Mouse (Mus musculus) Patski (cell line): Measurements from ENCODE around the gene Cgnl1. TPM values are rescaled to one million over a fixed set of nuclear protein-coding genes. Genes with fewer than 3 reads are reported as not detected.

Source experiments
- ATAC-seq: fragments of 100-300 bp; one replicate; pipeline ENCODE4 v1.8.0; 2021
- CTCF ChIA-PET: fragments of 350-600 bp; sonication (Branson Sonifier 250); formaldehyde crosslinking; loops from one replicate; lab custom pipeline; 2022; ENCODE audit warnings: inconsistent platforms; lab: Charles Lee
- POLR2A ChIA-PET: fragments of 350-600 bp; sonication (Branson Sonifier 250); formaldehyde crosslinking; loops from one replicate; lab custom pipeline; 2022; ENCODE audit warnings: antibody characterized with exemption, inconsistent platforms; lab: Charles Lee
- DNase-seq: peaks from one replicate; pipeline ENCODE4 v3.0.0-alpha.2; 2011; ENCODE audit warnings: low read depth, low spot score
- H3K27me3 ChIP-seq: fragments of 371-371 bp; one replicate; pipeline ENCODE4 v1.5.1; 2021
- CTCF ChIP-seq: fragments of 100-300 bp; IDR thresholded peaks from one replicate; pipeline ENCODE4 v1.5.1; 2021
- in situ Hi-C: fragments of 300-500 bp; cut with MboI; formaldehyde crosslinking; loops from 3 replicates; pipeline ENCODE4 v1.11.1; 2018; ENCODE audit warnings: low pct_unique_long_range_greater_than_20kb, mixed read lengths
- polyA plus RNA-seq: library from polyadenylated mRNA; unstranded; gene quantifications from one replicate; pipeline ENCODE4 v1.2.3, GENCODE M21; 2021

Gene Cgnl1
- polyA plus RNA-seq, 1 experiment from 2014 or later, result 114 TPM

DNA sequence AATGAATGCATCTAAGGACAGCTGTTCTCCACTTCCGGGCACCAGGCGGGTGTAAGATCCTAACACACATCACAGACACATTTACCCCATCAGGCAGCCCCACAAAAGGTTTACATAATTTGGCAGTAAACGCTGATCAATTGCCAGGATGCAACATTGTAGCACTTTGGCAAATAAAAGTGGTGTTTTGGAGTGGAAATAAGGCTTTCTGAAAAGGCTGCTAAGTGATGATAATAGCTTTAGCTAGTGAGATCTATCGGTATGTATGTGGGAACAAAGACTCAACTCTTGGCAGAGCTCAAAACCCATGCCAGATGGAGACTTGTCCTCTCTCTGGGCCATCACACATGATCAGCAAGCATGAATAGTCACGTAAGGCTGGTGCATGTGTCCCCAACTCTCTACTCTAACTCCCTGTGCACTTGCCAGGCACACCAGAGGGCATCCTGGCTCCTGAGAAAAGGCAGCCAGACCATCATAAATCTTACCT, 42.5 kb downstream of the Cgnl1 start:
- in situ Hi-C loops, result no loop called here
- no peak for DNase-seq
- no peak for TF ChIP-seq CTCF
- ChIA-PET POLR2A (no interaction called here), CTCF (interaction anchor here (1.0 to 1.4 kb wide), 4 partner anchors 9 to 112 kb away, joined by 3 to 7 read pairs (median 3); no protein-coding TSS in a partner anchor)
- no peaks in the 10 kb centered on the region for H3K27me3 ChIP-seq
- no peak for ATAC-seq

GRCm38 (mm10) chr9:71727233-71727632, 44.2 kb downstream of the Cgnl1 start:
- H3K27me3 ChIP-seq, result no peaks in the 10 kb centered on the region
- no peak for ATAC-seq
- in situ Hi-C loops, result no loop called here
- TF ChIP-seq CTCF, result no peak
- ChIA-PET CTCF (interaction anchor here (0.8 to 1.8 kb wide), 4 partner anchors 8 to 64 kb away, joined by 3 to 7 read pairs (median 4); no protein-coding TSS in a partner anchor), POLR2A (no interaction called here)
- no peak for DNase-seq

DNA sequence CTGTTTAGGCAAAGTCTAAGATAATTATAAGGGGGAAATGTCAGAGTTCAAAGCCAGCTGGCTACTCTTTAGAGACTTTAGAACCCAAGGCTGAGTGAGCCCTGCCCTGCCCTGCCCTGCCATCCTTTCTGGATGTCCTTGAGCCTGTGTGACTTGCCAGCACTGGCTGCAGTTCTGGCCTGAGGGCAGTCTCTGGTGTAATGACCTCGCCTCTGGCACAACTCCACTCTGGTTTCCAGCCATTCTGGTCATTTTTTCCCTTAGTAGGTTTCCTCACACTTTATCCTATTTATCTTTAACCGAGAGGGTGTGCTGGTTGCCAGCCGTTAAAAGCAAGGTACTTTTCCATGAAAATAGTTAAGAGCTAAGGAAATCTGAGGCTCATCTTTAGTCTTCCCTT, 45.3 kb downstream of the Cgnl1 start:
- ATAC-seq, result peak; percentile 39
- no peak for TF ChIP-seq CTCF
- ChIA-PET POLR2A (no interaction called here), CTCF (interaction anchor here (0.7 to 1.8 kb wide), 5 partner anchors 9 to 62 kb away, joined by 3 to 7 read pairs (median 3); no protein-coding TSS in a partner anchor)
- peak; percentile 69 for DNase-seq
- in situ Hi-C loops, result no loop called here
- no peaks in the 10 kb centered on the region for H3K27me3 ChIP-seq

DNA sequence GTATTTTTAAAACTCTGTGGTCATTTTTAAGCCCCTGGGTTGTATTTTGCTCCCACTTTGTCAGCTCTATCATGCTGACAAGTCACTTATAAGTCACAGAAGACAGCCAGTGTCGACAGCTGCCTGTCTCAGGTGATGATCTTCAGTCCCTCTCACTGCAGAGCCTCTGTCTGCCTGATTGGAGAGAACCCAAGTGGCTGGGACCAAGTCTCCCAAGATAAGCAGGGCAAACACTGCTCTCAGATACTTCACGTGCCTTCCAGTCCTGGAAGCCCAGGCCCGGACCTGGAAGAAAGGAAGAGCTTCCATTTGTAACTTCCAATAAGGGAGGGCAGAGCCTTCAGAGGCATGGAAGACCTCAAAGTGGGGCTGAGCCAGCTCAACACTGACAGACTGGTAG, 49.0 kb downstream of the Cgnl1 start:
- no peak for TF ChIP-seq CTCF
- in situ Hi-C loops, result no loop called here
- DNase-seq (no peak), ATAC-seq (no peak)
- no peaks in the 10 kb centered on the region for H3K27me3 ChIP-seq
- ChIA-PET POLR2A (no interaction called here), CTCF (interaction anchor here (1.0 kb wide), 1 partner anchor 15 kb away, joined by 3 read pairs; no protein-coding TSS in a partner anchor)

DNA sequence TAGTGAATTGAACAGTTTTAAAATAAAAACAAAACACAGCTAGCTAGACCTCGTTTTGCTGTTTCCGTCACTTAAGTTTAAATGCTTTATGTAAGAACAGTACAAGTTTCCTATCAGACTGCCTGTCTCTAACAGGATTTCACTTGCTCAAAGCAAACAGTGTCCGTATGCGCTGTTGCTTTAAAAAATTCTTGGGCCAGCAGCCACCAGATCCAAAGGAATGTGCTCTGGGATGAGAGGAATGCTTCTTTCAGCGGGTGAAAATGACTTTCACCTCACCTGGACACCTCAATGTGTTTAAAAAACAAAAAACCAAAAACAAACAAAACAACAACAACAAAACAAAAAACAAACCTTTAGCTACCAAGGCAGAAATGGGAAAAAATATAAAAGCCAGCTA, 54.4 kb downstream of the Cgnl1 start:
- ChIA-PET POLR2A (no interaction called here), CTCF (no interaction called here)
- in situ Hi-C loops, result no loop called here
- no peaks in the 10 kb centered on the region for H3K27me3 ChIP-seq
- no peak for TF ChIP-seq CTCF
- no peak for ATAC-seq
- DNase-seq, result no peak

GRCm38 (mm10) chr9:71710776-71711175, 60.6 kb downstream of the Cgnl1 start:
- H3K27me3 ChIP-seq, result no peaks in the 10 kb centered on the region
- CTCF ChIA-PET, result no interaction called here
- in situ Hi-C loops, result no loop called here
- POLR2A ChIA-PET, result interaction anchor here (0.7 to 1.0 kb wide), 2 partner anchors 10 to 34 kb away, joined by 3 read pairs; no protein-coding TSS in a partner anchor
- DNase-seq (no peak), ATAC-seq (no peak)
- TF ChIP-seq CTCF, result no peak

DNA sequence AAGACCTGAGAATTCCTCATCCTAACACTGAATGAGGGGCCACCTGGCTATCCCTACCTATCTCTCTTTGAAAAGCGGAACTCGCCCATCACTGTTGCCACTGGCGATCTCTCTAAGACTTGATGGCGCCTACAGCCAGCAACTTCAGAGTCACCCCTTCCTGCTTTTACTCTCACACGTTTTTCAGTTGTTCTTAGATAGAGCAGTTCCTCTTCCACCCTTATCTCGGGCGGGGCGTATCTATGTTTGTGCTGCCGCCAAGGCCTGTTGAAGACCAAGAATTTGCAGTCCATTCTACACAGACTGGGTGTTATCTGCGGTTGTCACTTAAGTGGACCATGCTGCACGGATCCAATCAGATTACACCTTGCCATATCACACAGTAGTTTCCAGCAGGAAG, 62.2 kb downstream of the Cgnl1 start:
- ChIA-PET CTCF (no interaction called here), POLR2A (no interaction called here)
- TF ChIP-seq CTCF, result no peak
- ATAC-seq (no peak), DNase-seq (no peak)
- in situ Hi-C loops, result no loop called here
- no peaks in the 10 kb centered on the region for H3K27me3 ChIP-seq

DNA sequence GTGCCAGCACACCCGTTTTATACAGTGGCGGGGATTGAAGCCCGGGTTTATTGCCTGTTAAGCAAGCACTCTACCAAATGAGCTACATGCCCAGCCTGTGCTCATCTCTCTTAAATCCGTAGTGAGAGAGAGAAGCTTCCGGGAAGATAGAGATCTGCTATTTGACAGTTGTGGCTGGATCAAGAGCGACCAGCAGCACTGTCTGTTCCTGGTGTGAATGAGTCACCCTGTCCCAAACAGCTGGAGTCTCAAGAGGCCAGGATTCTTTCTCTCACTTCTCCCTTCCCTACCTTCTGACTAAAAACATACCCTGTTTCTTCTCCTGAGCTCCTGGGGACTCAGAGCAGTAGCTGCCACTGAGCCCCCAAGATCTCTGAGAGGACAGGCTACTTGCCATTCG, 63.4 kb downstream of the Cgnl1 start:
- no peak for TF ChIP-seq CTCF
- in situ Hi-C loops, result no loop called here

GRCm38 (mm10) chr9:71704332-71705014, 66.9 kb downstream of the Cgnl1 start:
- no peak for TF ChIP-seq CTCF
- in situ Hi-C loops, result no loop called here
- ChIA-PET POLR2A (no interaction called here), CTCF (no interaction called here)
- no peak for DNase-seq
- ATAC-seq, result no peak
- H3K27me3 ChIP-seq, result no peaks in the 10 kb centered on the region

More for the DNA sequence above, 63.4 kb downstream of the Cgnl1 start:
- ChIA-PET POLR2A (no interaction called here), CTCF (no interaction called here)
- no peak for ATAC-seq
- H3K27me3 ChIP-seq, result no peaks in the 10 kb centered on the region
- DNase-seq, result no peak

- ATAC-seq (no peak), DNase-seq (no peak)
- no peaks in the 10 kb centered on the region for H3K27me3 ChIP-seq
- TF ChIP-seq CTCF, result no peak
- ChIA-PET CTCF (no interaction called here), POLR2A (no interaction called here)
- in situ Hi-C loops, result no loop called here
Measured at GRCm38 (mm10) chr9:71699087-71699486, 72.3 kb downstream of the Cgnl1 start.

DNA sequence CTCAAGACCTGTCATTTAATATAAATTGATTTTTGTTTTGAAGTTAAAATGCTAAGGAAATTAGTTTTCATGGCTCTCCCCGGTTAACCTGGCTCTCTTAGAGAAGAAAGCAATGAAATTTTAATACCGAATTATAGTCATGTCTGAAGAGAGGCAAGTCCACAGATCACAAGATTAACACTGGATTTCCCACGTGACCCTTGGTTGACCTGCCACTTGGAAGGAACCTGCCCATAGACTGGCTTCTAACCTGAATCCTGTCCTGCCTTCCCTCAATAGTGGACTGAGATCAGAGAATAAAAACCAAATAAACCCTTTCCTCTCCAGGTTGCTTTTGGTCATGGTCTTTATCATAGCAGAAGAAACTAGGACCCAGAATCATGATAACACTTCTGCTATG, 73.3 kb downstream of the Cgnl1 start:
- ATAC-seq, result no peak
- no peak for DNase-seq
- in situ Hi-C loops, result no loop called here
- CTCF ChIA-PET, result interaction anchor here (0.9 kb wide), 1 partner anchor 28 kb away, joined by 3 read pairs; no protein-coding TSS in a partner anchor
- TF ChIP-seq CTCF, result no peak
- H3K27me3 ChIP-seq, result no peaks in the 10 kb centered on the region
- POLR2A ChIA-PET, result interaction anchor here (0.5 kb wide), 1 partner anchor 1326 kb away, joined by 3 read pairs; no protein-coding TSS in a partner anchor
